Mouse (Mus musculus): ENCODE measurements around the gene Ifit1bl2. TPM values are rescaled to one million over a fixed set of nuclear protein-coding genes. Genes with fewer than 3 reads are reported as not detected.
"Not testable (repeated sequence)": the region's sequence is repeated elsewhere in the genome, so short reads cannot be mapped to it uniquely, and the experiment has no call there.

Gene Ifit1bl2
- polyA plus RNA-seq, 1 experiment from 2014 or later, result 0.38 TPM

DNA sequence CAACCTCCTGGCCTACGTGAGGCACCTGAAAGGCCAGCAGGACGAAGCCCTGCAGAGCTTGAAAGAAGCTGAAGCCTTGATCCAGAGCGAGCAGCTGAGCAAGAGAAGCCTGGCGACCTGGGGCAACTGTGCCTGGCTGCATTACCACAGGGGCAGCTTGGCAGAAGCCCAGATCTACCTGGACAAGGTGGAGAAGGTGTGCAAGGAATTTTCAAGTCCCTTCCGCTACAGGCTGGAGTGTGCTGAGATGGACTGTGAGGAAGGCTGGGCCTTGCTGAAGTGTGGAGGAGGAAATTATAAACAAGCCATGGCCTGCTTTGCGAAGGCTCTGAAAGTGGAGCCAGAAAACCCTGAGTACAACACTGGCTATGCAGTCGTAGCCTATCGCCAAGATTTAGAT is 7.1 kb upstream of the Ifit1bl2 start:
- not testable (repeated sequence) for H3K4me1 ChIP-seq; H3K27me3 ChIP-seq (replicated peaks); H3K36me3 ChIP-seq; H3K27ac ChIP-seq (replicated peaks); H3K9ac ChIP-seq (replicated peaks); H3K4me2 ChIP-seq; H3K9me3 ChIP-seq (replicated peaks); ATAC-seq (ENCODE audit: low FRiP score); H3K4me3 ChIP-seq (replicated peaks)
- WGBS, result 92% methylated on average over 8 of the region's 8 CpGs

DNA sequence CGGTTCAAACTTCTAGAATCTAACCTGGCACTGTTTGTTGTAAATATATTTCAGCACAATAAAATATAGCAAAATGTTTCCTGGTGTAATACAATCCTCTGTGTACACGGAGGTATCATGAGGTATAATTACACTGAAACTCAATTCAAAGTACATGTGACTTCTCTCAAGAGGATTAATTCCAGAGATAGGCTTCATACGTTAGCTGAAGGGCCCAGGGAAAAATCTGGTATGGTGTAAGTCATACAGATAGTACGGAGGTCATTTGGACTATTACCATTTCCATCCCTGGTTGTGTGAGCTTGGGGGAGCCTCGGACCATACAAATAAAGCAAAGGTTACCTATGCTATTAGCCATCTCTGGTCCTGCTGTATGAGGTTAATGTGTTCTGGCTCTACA is 2.1 kb upstream of the Ifit1bl2 start:
- Histone ChIP-seq H3K27me3 (replicated peaks) (no peaks in the 10 kb centered on the region), H3K4me2 (no peak overlapping the region), H3K9me3 (replicated peaks) (no peaks in the 10 kb centered on the region), H3K4me1 (no peaks in the 10 kb centered on the region), H3K4me3 (replicated peaks) (no peak overlapping the region), H3K9ac (replicated peaks) (no peak overlapping the region), H3K27ac (replicated peaks) (no peak overlapping the region), H3K36me3 (no peaks in the 10 kb centered on the region)
- no peak for ATAC-seq (ENCODE audit: low FRiP score)
- WGBS, result 86% methylated on average over 5 of the region's 5 CpGs

DNA sequence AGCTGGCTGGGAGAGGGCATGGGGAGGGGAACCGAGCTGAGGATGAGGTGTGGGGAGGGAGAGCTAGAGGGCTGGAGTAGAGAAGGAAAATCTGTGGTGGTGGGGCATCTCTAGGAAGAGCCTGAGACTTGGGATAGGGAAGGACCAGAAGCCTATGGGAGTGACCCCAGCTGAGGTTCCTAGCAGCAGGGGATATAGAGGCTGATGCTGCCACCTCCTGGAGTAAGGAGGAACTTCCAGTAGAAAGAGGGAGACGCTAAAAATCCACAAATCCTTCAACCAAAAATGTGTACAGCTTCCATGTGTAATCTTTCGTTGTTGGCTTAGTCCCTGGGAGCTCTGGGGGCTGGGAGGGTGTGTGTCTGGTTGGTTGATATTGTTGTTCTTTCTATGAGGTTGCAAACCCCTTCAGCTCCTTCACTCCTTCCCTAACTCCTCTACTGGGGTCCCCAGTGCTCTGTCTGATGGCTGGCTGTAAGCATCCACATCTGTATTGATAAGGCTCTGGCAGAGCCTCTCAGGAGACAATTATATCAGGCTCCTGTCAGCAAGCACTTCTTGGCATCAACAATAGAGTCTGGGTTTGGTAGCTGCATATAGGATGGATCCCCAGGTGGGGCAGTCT is 3.5 kb downstream of the Ifit1bl2 start:
- H3K9ac ChIP-seq (replicated peaks), result no peak overlapping the region
- H3K4me2 ChIP-seq, result no peak overlapping the region
- H3K4me3 ChIP-seq (replicated peaks), result no peak overlapping the region
- WGBS, result 14% methylated on average over 3 of the region's 3 CpGs
- H3K27me3 ChIP-seq (replicated peaks), result no peaks in the 10 kb centered on the region
- no peak overlapping the region for H3K27ac ChIP-seq (replicated peaks)
- no peaks in the 10 kb centered on the region for H3K4me1 ChIP-seq
- peak; percentile 63; the same call in 1 of the 2 replicates for ATAC-seq (ENCODE audit: low FRiP score)
- no peaks in the 10 kb centered on the region for H3K9me3 ChIP-seq (replicated peaks)
- no peaks in the 10 kb centered on the region for H3K36me3 ChIP-seq

DNA sequence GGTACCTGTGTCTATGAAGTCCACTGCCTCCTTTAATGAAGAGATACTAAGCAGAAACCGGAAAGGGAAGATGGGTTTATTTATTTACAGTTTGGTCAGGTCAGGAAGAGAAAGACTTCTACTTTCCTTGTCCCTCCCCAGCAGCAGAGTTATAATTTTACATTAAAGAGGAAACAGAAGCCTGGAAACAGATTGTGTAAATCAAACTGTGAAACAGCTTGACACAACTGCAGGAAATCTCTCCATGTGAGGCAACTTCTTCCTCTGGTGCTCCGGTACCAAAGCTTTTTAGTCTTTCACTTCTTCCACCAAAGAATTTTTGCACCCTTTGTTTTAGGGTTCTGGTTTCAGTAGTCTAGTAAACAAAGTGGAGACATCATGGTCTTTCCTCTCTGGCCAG is 7.1 kb downstream of the Ifit1bl2 start:
- no peak for ATAC-seq (ENCODE audit: low FRiP score)
- Histone ChIP-seq H3K4me1 (no peaks in the 10 kb centered on the region), H3K4me3 (replicated peaks) (no peak overlapping the region), H3K27ac (replicated peaks) (no peak overlapping the region), H3K9me3 (replicated peaks) (no peaks in the 10 kb centered on the region), H3K27me3 (replicated peaks) (no peaks in the 10 kb centered on the region), H3K36me3 (no peaks in the 10 kb centered on the region), H3K4me2 (no peak overlapping the region), H3K9ac (replicated peaks) (no peak overlapping the region)
- WGBS, result 83% methylated on average over 2 of the region's 2 CpGs

DNA sequence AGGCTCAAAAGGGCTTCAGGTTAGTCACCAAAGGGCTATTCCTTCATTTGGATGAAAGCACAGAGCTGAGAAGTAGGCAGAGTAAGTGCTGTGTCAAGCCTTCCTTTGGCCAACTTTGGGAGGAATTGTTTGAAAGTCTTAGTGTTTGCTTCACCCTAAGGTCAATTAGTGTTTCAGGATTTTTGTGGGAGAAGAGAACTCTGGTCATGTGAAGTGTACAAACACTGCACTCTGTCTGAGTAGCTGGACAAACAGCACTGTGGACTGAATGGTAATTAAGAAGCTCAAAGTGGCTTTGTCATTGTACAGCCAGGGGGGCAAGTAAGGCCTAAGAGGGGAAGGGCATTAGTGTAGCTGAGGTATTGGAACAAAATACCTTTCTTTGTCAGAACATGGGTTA is 9.1 kb downstream of the Ifit1bl2 start:
- H3K36me3 ChIP-seq, result no peaks in the 10 kb centered on the region
- H3K9me3 ChIP-seq (replicated peaks), result no peaks in the 10 kb centered on the region
- ATAC-seq (ENCODE audit: low FRiP score), result no peak
- no peaks in the 10 kb centered on the region for H3K4me1 ChIP-seq
- no peak overlapping the region for H3K4me3 ChIP-seq (replicated peaks)
- no peak overlapping the region for H3K27ac ChIP-seq (replicated peaks)
- H3K9ac ChIP-seq (replicated peaks), result no peak overlapping the region
- H3K27me3 ChIP-seq (replicated peaks), result no peaks in the 10 kb centered on the region
- H3K4me2 ChIP-seq, result no peak overlapping the region

DNA sequence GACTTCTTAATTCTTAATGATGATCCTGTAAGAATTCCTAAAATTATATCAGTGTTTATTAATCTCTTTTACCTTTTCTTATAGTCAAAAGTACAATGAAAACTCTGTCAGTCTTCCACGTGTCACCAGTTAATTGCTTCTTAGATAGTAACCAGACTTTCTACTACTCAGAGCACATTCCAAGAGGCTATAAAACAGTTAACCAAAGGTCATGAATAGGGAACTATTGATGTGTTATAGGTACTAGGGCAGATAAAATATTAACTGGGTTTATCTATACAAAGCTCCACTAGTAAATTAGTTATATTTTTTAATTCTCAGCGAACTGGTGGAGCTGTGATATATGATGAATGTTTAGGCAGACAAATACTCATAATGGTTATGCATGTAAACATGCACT is 13.0 kb downstream of the Ifit1bl2 start:
- 68% methylated on average over 2 of the region's 2 CpGs for WGBS
- Histone ChIP-seq H3K4me1 (no peaks in the 10 kb centered on the region), H3K4me2 (no peak overlapping the region), H3K27me3 (replicated peaks) (no peaks in the 10 kb centered on the region), H3K27ac (replicated peaks) (no peak overlapping the region), H3K4me3 (replicated peaks) (no peak overlapping the region), H3K9me3 (replicated peaks) (no peaks in the 10 kb centered on the region), H3K9ac (replicated peaks) (no peak overlapping the region), H3K36me3 (no peaks in the 10 kb centered on the region)
- no peak for ATAC-seq (ENCODE audit: low FRiP score)

DNA sequence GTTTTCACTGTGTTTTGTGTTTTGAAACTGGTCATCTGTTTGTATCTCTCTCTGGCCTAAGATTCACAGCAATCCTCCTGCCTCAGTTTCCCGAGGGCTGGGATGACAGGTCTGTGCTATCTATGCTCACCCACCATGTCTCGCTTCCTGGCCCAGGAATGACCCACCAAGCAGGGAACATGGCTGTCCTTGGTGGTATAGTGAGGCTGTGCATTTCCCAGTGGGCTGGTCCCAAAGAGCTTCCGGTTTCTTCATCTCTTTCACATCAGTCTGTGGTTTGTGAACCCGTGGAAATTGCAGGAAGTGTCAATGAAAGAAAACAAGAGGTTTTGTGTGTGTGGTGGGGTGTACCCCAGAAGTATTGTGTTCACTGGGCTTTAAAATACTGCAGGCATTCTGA is 15.9 kb downstream of the Ifit1bl2 start:
- Histone ChIP-seq H3K27me3 (replicated peaks) (no peaks in the 10 kb centered on the region), H3K4me3 (replicated peaks) (no peak overlapping the region), H3K9me3 (replicated peaks) (no peaks in the 10 kb centered on the region), H3K36me3 (no peaks in the 10 kb centered on the region), H3K4me2 (no peak overlapping the region), H3K4me1 (no peaks in the 10 kb centered on the region), H3K9ac (replicated peaks) (no peak overlapping the region), H3K27ac (replicated peaks) (no peak overlapping the region)
- WGBS, result 88% methylated on average over 4 of the region's 4 CpGs
- no peak for ATAC-seq (ENCODE audit: low FRiP score)

DNA sequence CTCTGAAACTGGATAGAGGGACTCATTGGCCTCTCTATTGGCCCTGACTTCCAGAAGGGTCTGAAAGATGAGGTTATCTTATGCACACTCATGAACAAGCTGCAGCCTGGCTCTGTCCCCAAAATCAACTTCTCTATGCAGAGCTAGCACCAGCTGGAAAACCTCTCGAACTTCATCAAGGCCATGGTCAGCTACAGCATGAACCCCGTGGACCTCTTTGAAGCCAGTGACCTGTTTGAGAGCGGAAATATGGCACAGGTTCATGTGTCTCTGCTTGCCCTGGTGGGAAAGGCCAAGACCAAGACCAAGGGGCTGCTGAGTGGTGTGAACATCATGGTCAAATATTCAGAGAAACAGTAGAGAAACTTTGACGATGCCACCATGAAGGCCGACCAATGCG is 16.8 kb downstream of the Ifit1bl2 start:
- no peak overlapping the region for H3K4me3 ChIP-seq (replicated peaks)
- no peak overlapping the region for H3K27ac ChIP-seq (replicated peaks)
- H3K36me3 ChIP-seq, result no peaks in the 10 kb centered on the region
- H3K27me3 ChIP-seq (replicated peaks), result no peaks in the 10 kb centered on the region
- H3K4me1 ChIP-seq, result no peaks in the 10 kb centered on the region
- 97% methylated on average over 6 of the region's 6 CpGs for WGBS
- H3K4me2 ChIP-seq, result no peak overlapping the region
- ATAC-seq (ENCODE audit: low FRiP score), result no peak
- H3K9ac ChIP-seq (replicated peaks), result no peak overlapping the region
- H3K9me3 ChIP-seq (replicated peaks), result no peaks in the 10 kb centered on the region

DNA sequence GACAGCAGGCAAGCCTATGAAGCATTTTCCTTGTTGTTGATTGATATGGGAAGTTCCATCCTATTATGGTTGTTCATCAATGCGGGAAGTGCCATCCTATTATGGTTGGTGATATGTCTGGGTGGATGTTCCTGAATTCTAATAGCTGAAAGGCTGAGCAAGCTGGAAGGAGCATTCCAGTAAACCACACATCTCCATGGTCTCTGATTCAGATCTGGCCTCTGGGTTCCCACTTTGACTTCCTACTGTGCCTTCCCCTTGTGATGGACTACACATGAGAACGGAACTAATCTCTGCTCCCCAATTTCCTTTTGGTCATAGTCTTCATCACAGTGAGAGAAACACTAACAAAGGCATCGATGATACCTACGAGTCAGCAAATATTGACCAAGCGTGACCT is 19.7 kb downstream of the Ifit1bl2 start:
- Histone ChIP-seq H3K4me1 (no peaks in the 10 kb centered on the region), H3K36me3 (no peaks in the 10 kb centered on the region)
- 94% methylated on average over 5 of the region's 5 CpGs for WGBS

DNA sequence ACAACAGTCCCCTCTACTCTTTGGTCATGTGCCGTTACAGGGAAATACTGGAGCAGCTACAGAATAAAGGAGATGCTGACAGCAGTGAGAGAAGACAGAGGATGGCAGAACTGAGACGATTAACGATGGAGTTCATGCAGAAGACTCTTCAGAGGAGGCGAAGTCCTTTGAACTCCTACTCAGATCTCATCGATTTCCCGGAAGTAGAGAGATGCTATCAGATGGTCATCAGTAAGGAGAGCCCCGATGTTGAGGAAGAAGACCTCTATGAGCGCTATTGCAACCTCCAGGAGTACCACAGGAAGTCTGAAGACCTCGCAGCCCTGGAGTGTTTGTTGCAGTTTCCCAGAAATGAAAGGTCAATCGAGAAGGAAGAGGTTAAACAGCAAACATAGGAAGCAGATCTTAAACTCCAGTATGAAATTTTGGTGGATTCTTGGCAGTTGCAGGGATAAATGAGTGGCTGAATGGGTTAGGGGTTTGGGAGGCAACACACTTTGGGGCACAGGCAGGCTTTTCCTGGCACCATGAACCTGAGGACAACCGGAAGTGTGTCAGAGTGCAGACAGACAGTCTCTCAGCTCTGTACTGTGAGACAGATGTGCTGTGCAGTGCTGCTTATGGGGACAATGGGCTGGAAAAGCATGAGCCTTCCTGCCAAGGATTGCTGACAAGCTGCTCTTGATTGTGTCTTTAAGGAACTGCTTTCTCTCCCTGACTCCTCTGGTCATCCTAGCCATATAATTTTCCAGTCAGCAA is 28.1 kb downstream of the Ifit1bl2 start:
- H3K9ac ChIP-seq (replicated peaks); H3K4me3 ChIP-seq (replicated peaks); H3K4me2 ChIP-seq; H3K9me3 ChIP-seq (replicated peaks); H3K4me1 ChIP-seq; ATAC-seq (ENCODE audit: low FRiP score); H3K27ac ChIP-seq (replicated peaks); H3K36me3 ChIP-seq; H3K27me3 ChIP-seq (replicated peaks): not testable (repeated sequence)
- WGBS, result 88% methylated on average over 4 of the region's 11 CpGs

More for the DNA sequence above, 19.7 kb downstream of the Ifit1bl2 start:
- H3K27me3 ChIP-seq (replicated peaks), result no peaks in the 10 kb centered on the region
- no peak for ATAC-seq (ENCODE audit: low FRiP score)
- no peak overlapping the region for H3K4me3 ChIP-seq (replicated peaks)
- no peak overlapping the region for H3K27ac ChIP-seq (replicated peaks)
- H3K9ac ChIP-seq (replicated peaks), result no peak overlapping the region
- no peak overlapping the region for H3K4me2 ChIP-seq
- no peaks in the 10 kb centered on the region for H3K9me3 ChIP-seq (replicated peaks)

DNA sequence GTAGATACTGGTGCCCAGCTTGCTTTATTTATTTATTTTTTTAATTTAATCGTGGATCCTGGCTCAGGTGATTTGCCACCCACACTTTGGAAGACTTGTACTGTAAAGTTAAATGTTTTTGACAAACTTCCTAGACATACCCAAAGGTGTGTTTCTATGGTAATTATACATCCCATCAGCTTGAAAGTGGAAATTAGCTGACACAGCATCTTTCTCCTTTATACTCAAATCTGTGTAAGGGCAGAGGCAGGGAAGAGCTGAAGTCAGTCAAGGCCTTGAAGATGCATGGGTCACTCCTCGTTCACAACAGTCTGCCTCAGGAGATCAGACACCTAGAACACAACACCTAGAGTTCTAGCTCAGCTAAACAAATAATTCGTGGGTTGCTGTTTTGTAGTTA is 30.4 kb downstream of the Ifit1bl2 start:
- H3K4me1 ChIP-seq; H3K9me3 ChIP-seq (replicated peaks); H3K27ac ChIP-seq (replicated peaks); H3K27me3 ChIP-seq (replicated peaks); ATAC-seq (ENCODE audit: low FRiP score); H3K4me3 ChIP-seq (replicated peaks); H3K9ac ChIP-seq (replicated peaks); H3K4me2 ChIP-seq; H3K36me3 ChIP-seq: not testable (repeated sequence)
- 85% methylated on average over 3 of the region's 3 CpGs for WGBS

DNA sequence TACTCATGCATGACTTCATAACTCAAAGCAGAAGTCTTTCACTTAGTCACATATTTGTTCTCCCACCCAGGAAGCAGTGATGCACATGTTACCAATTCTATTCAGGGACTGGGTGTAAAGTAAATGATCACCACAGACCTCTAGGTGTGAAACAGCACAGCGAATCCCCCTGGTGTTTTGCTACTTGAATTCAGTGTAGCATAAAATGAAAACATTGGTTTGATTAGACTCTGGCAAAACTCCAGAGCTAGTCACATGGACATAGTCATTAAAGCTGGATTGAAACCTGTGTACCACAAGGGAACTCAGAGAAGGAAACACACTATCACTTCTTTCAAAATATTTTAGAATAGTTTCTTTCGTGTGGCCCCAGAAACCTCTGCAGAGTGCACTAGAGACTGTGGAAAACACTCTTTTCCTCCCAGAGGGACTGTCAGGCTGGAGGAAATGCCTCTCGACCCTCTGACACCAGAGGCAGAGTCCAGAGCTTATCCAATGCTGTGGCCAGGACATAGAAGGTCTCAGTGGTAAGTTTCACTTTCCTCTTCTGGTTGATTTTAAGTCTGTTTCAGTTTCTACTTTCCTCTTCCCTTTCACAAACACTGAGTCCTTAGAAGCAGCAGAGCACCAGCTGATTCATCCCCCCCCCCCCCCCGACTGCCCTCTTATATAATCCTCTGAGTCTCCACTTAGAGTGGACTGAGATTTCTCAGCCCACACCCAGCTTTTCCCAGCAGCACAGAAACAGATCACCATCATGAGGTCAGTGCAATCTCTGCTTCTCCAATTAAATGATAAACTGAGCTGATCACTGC is 33.1 kb downstream of the Ifit1bl2 start, which contains the start of gene Ifit3b:
Gene Ifit3b (plus strand): TSS at position 734 of the 815 bp plus-strand sequence.
- H3K4me3 ChIP-seq (replicated peaks); H3K36me3 ChIP-seq; H3K9ac ChIP-seq (replicated peaks); H3K27ac ChIP-seq (replicated peaks); H3K27me3 ChIP-seq (replicated peaks); H3K4me1 ChIP-seq; H3K9me3 ChIP-seq (replicated peaks); H3K4me2 ChIP-seq: not testable (repeated sequence)
- WGBS, result 61% methylated on average over 4 of the region's 4 CpGs
- ATAC-seq (ENCODE audit: low FRiP score), result peak; percentile 76
